In the genomic region with DNA sequence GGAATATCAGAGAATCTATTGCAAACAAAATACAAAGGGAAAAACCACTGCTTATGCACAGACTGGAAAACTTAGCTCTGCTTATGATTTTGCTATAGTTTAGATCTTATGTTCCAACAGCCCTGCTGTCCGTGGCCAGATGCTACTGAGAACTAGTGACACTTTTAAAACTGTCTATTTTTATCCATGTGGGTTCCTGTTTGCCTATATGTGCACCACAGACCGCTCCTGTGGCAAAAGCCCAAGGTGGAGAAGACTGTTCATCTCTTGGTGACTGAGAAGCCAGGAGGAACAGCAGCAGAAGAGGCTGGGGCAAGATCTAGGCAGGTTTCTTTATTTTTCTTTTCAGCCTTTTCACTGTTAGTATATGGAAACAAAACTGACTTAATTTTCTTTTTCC, we compare ENCODE assay signal across 27 mouse cellular contexts. TPM values are rescaled to one million over a fixed set of nuclear protein-coding genes. Genes with fewer than 3 reads are reported as not detected.
"Had no signal": no experiment of that assay in that cellular context is flagged by ENCODE, and none has a peak within 500 bp of the region (broad histone marks: within the 10 kb centered on the region; RNA-seq: fewer than 3 reads in every experiment).

No protein-coding gene starts in this region.

- H3K4me2 ChIP-seq: heart, embryonic 11.5 days; heart, embryonic 13.5 days; heart, embryonic 15.5 days; hindbrain, embryonic 13.5 days; hindbrain, embryonic 15.5 days; kidney, embryonic 15.5 days; limb, embryonic 13.5 days; limb, embryonic 15.5 days; liver, embryonic 12.5 days had no signal

- DNase-seq: gastrocnemius, postnatal 14 days; gastrocnemius, postnatal 36 days; heart, adult 11 months; heart, adult 2 months; heart, postnatal 14 days; heart, postnatal 36 days; kidney, adult 11 months; kidney, adult 2 months; kidney, adult 9 months; kidney, postnatal 14 days; kidney, postnatal 36 days; layer of hippocampus, adult 9-11 months; layer of hippocampus, postnatal 36 days; left cerebral cortex, postnatal 4 days had no signal

- ATAC-seq: hindbrain, postnatal 0 days; intestine, embryonic 16.5 days; liver, embryonic 12.5 days had no signal

- H3K4me3 ChIP-seq: heart, adult 2 months; heart, embryonic 13.5 days; heart, embryonic 15.5 days; hindbrain, embryonic 13.5 days; hindbrain, embryonic 15.5 days; kidney, embryonic 15.5 days; limb, embryonic 13.5 days; limb, embryonic 15.5 days; liver, embryonic 12.5 days had no signal

- H3K36me3 ChIP-seq: heart, embryonic 13.5 days; heart, embryonic 15.5 days; hindbrain, embryonic 13.5 days; hindbrain, embryonic 15.5 days; kidney, embryonic 15.5 days; limb, embryonic 13.5 days; limb, embryonic 15.5 days; liver, embryonic 12.5 days had no signal

- H3K27me3 ChIP-seq: heart, embryonic 15.5 days; hindbrain, embryonic 13.5 days; hindbrain, embryonic 15.5 days; kidney, embryonic 15.5 days; limb, embryonic 13.5 days; limb, embryonic 15.5 days had no signal

RNA-seq across cellular contexts. Expression of a gene that starts 32.1 kb away (rescaled TPM):
- polyA plus RNA-seq: heart, adult 2 months; heart, embryonic 11.5 days; heart, postnatal 0 days; liver, adult 2 months; liver, embryonic 12.5 days had no signal
